Mouse (Mus musculus) CH12.LX (cell line): Measurements from ENCODE around the gene C8a.

Experiments
- CHD2 ChIP-seq: IDR thresholded peaks from 2 replicates; pipeline ENCODE4 v1.6.1; 2011; ENCODE audit warnings: low read length, improper control_type of control experiment
- CTCF ChIP-seq, 2 experiments: IDR thresholded peaks in 1 of 2; conservative IDR thresholded peaks in 1 of 2; 2 replicates each; pipeline ENCODE4 v1.5.1; 2011 to 2012; ENCODE audit warnings: low read depth in 2 of 2, low read length in 2 of 2, improper control_type of control experiment in 1 of 2, inconsistent platforms in 1 of 2, mild to moderate bottlenecking in 1 of 2, moderate library complexity in 1 of 2
- ELF1 ChIP-seq: IDR thresholded peaks from 2 replicates; pipeline ENCODE4 v1.6.1; 2014; ENCODE audit warnings: low read depth, mild to moderate bottlenecking, inconsistent platforms, low read length, improper control_type of control experiment
- EP300 ChIP-seq: IDR thresholded peaks from 2 replicates; pipeline ENCODE4 v1.6.1; 2011; ENCODE audit warnings: low read length, improper control_type of control experiment
- ETS1 ChIP-seq: conservative IDR thresholded peaks from 2 replicates; pipeline ENCODE4 v1.6.1; 2012; ENCODE audit warnings: low read depth, mild to moderate bottlenecking, inconsistent platforms, low read length, improper control_type of control experiment, moderate library complexity
- GABPA ChIP-seq: IDR thresholded peaks from 2 replicates; pipeline ENCODE4 v1.6.1; 2012; ENCODE audit warnings: low read depth, low read length, improper control_type of control experiment, inconsistent platforms; ENCODE audit not compliant: insufficient replicate concordance
- JUND ChIP-seq: conservative IDR thresholded peaks from 2 replicates; pipeline ENCODE4 v1.6.1; 2011; ENCODE audit warnings: low read depth, low read length, improper control_type of control experiment
- MAFK ChIP-seq: IDR thresholded peaks from 2 replicates; pipeline ENCODE4 v1.6.1; 2011; ENCODE audit warnings: low read length, improper control_type of control experiment; ENCODE audit not compliant: insufficient replicate concordance
- MYC ChIP-seq: IDR thresholded peaks from 2 replicates; pipeline ENCODE4 v1.6.1; 2011; ENCODE audit warnings: low read depth, mild to moderate bottlenecking, improper control_type of control experiment, low read length
- NELFE ChIP-seq: IDR thresholded peaks from 2 replicates; pipeline ENCODE4 v1.6.1; 2011; ENCODE audit warnings: low read depth, low read length, improper control_type of control experiment
- POLR2A ChIP-seq: IDR thresholded peaks from 2 replicates; pipeline ENCODE4 v1.6.1; 2011; ENCODE audit warnings: low read depth, mild to moderate bottlenecking, improper control_type of control experiment, low read length
- TBP ChIP-seq: conservative IDR thresholded peaks from 2 replicates; pipeline ENCODE4 v1.6.1; 2011; ENCODE audit warnings: low read depth, low read length, improper control_type of control experiment
- USF1 ChIP-seq: IDR thresholded peaks from 2 replicates; pipeline ENCODE4 v1.6.1; 2014; ENCODE audit warnings: low read depth, mild to moderate bottlenecking, inconsistent platforms, low read length, improper control_type of control experiment
- ZNF384 ChIP-seq: IDR thresholded peaks from 2 replicates; pipeline ENCODE4 v1.6.1; 2012; ENCODE audit warnings: low read depth, low read length, improper control_type of control experiment, inconsistent platforms

DNA sequence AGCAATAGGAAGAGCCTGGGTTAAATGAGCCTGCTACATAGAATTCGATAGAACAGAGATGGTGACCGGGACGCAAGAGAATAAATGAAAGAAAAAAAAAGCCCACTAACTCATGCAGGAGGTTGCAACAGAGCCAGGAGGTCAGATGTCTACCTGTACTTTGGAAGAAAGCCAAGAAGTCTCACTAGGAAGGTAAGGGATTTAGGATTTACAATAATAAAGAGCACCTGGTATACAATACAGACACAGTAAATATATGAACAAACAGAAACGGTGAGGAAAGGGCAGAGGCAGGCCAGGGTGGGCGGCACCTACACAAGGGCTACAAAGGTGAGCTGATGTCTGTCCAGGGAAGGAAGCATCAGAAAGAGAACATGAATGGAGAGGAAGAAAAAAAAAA is 34.0 kb downstream of the C8a start:
- TF ChIP-seq JUND = no peak
- TF ChIP-seq CTCF (conservative IDR thresholded peaks at IDR 0.05 in 1 of 2, IDR thresholded peaks at IDR 0.05 in 1 of 2; ENCODE audit: low read depth in 2 of 2, low read length in 2 of 2) = no peak
- TF ChIP-seq TBP = no peak
- TF ChIP-seq POLR2A = no peak
- no peak for TF ChIP-seq MAFK
- TF ChIP-seq USF1 = no peak
- no peak for TF ChIP-seq NELFE
- TF ChIP-seq ETS1 = no peak
- TF ChIP-seq MYC = no peak
- no peak for TF ChIP-seq ELF1
- TF ChIP-seq ZNF384 = no peak
- TF ChIP-seq EP300 = no peak
- TF ChIP-seq GABPA = no peak
- no peak for TF ChIP-seq CHD2
